Mouse (Mus musculus) fibroblast of lung, adult 2 months (primary cell): ENCODE results near the gene Trpm8.

Source experiments
- DNase-seq: peaks from one replicate; pipeline ENCODE4 v3.0.0-alpha.2; 2011; ENCODE audit warnings: low read depth

Gene Trpm8

GRCm38 (mm10) chr1:88284946-88285320 lies 7.5 kb downstream of the Trpm8 start:
- DNase-seq = no peak

GRCm38 (mm10) chr1:88285652-88286051 lies 8.2 kb downstream of the Trpm8 start:
- no peak for DNase-seq

GRCm38 (mm10) chr1:88286136-88286845 lies 8.8 kb downstream of the Trpm8 start:
- no peak for DNase-seq

- no peak for DNase-seq
Measured at GRCm38 (mm10) chr1:88286887-88287696, 9.6 kb downstream of the Trpm8 start.

GRCm38 (mm10) chr1:88287697-88287980 lies 10.2 kb downstream of the Trpm8 start:
- DNase-seq = peak; percentile 57

GRCm38 (mm10) chr1:88288056-88288788 lies 10.8 kb downstream of the Trpm8 start:
- no peak for DNase-seq

- DNase-seq = no peak
Measured at GRCm38 (mm10) chr1:88288789-88289127, 11.3 kb downstream of the Trpm8 start.

- DNase-seq = no peak
Measured at GRCm38 (mm10) chr1:88289152-88289551, 11.7 kb downstream of the Trpm8 start.

GRCm38 (mm10) chr1:88289917-88290316 lies 12.5 kb downstream of the Trpm8 start:
- no peak for DNase-seq

- no peak for DNase-seq
Measured at GRCm38 (mm10) chr1:88290511-88290910, 13.1 kb downstream of the Trpm8 start.

- DNase-seq = no peak
Measured at GRCm38 (mm10) chr1:88291409-88292005, 14.0 kb downstream of the Trpm8 start.

- DNase-seq = no peak
Measured at GRCm38 (mm10) chr1:88292057-88292456, 14.6 kb downstream of the Trpm8 start.

GRCm38 (mm10) chr1:88294650-88295049 lies 17.2 kb downstream of the Trpm8 start:
- no peak for DNase-seq

GRCm38 (mm10) chr1:88296171-88296920 lies 18.9 kb downstream of the Trpm8 start:
- no peak for DNase-seq

- no peak for DNase-seq
Measured at GRCm38 (mm10) chr1:88297480-88298258, 20.2 kb downstream of the Trpm8 start.

- DNase-seq = no peak
Measured at GRCm38 (mm10) chr1:88298686-88299528, 21.4 kb downstream of the Trpm8 start.

GRCm38 (mm10) chr1:88299529-88299945 lies 22.1 kb downstream of the Trpm8 start:
- no peak for DNase-seq

- no peak for DNase-seq
Measured at GRCm38 (mm10) chr1:88300301-88301050, 23.0 kb downstream of the Trpm8 start.
